Mouse (Mus musculus): ENCODE measurements around the gene Nudt9. TPM values are rescaled to one million over a fixed set of nuclear protein-coding genes. Genes with fewer than 3 reads are reported as not detected.

The Nudt9 gene
- polyA plus RNA-seq, 1 experiment, result 60.6 TPM

GRCm38 (mm10) chr5:104072272-104072886 lies 26.3 kb downstream of the Nudt9 start:
- Histone ChIP-seq H3K4me3 (ENCODE audit: insufficient read depth, low read length) (no peak overlapping the region), H3K27ac (ENCODE audit: insufficient read depth, low read depth, low read length) (no peak overlapping the region), H3K4me1 (ENCODE audit: control insufficient read depth, insufficient read depth, low read length) (peaks cover 7% of the 10 kb centered on the region)
- TF ChIP-seq CTCF (IDR thresholded peaks at IDR 0.05; ENCODE audit: low read depth, low read length) (no peak), POLR2A (IDR thresholded peaks at IDR 0.05; ENCODE audit: borderline replicate concordance, low read depth, low read length) (no peak)

DNA sequence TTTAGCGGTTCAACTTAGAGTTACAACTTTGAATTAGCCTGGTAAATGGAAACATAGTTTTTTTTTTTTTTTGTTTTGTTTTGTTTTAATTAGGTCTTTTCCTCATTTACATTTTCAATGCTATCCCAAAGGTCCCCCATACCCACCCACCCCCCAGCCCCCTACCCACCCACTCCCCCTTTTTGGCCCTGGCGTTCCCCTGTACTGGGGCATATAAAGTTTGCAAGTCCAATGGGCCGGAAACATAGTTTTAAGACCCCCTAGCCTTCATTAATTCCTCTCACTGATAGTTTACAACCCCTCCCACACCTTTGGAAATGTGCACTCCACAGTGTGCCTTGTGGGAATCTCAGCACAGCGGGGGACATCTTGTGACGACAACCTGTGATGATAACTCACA lies 27.5 kb downstream of the Nudt9 start:
- H3K4me1 ChIP-seq (ENCODE audit: control insufficient read depth, insufficient read depth, low read length), result peaks cover 7% of the 10 kb centered on the region
- TF ChIP-seq POLR2A (IDR thresholded peaks at IDR 0.05; ENCODE audit: borderline replicate concordance, low read depth, low read length) (no peak), CTCF (IDR thresholded peaks at IDR 0.05; ENCODE audit: low read depth, low read length) (no peak)

DNA sequence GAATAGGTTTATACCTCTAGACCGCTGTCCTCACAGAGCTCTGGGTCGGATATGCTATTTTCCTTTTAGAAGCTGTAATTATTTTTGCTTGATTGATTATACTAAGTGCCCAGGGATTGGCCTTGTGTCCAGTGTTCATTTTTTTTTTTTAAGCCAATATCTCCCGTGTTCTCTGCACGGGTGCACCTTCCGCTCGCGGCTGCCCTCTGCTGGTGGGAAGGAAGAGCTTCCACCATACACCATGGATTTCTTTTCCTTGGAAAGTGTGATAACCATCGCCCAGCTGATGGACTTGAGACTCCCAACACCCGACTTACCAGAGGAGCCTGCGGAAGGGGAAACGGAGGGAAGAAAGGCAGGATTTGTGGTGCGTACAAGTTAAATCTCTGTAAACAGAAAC lies 28.3 kb downstream of the Nudt9 start:
- TF ChIP-seq CTCF (IDR thresholded peaks at IDR 0.05; ENCODE audit: low read depth, low read length), result peak; percentile 88
- TF ChIP-seq POLR2A (IDR thresholded peaks at IDR 0.05; ENCODE audit: borderline replicate concordance, low read depth, low read length), result no peak
- Histone ChIP-seq H3K4me3 (ENCODE audit: insufficient read depth, low read length) (no peak overlapping the region), H3K4me1 (ENCODE audit: control insufficient read depth, insufficient read depth, low read length) (peaks cover 7% of the 10 kb centered on the region), H3K27ac (ENCODE audit: insufficient read depth, low read depth, low read length) (no peak overlapping the region)

More for the DNA sequence above, 27.5 kb downstream of the Nudt9 start:
- H3K27ac ChIP-seq (ENCODE audit: insufficient read depth, low read depth, low read length), result no peak overlapping the region
- no peak overlapping the region for H3K4me3 ChIP-seq (ENCODE audit: insufficient read depth, low read length)

GRCm38 (mm10) chr5:104076361-104076760 lies 30.3 kb downstream of the Nudt9 start:
- no peak for TF ChIP-seq POLR2A (IDR thresholded peaks at IDR 0.05; ENCODE audit: borderline replicate concordance, low read depth, low read length)
- no peak for TF ChIP-seq CTCF (IDR thresholded peaks at IDR 0.05; ENCODE audit: low read depth, low read length)
- no peak overlapping the region for H3K4me3 ChIP-seq (ENCODE audit: insufficient read depth, low read length)
- H3K4me1 ChIP-seq (ENCODE audit: control insufficient read depth, insufficient read depth, low read length), result peaks cover 10% of the 10 kb centered on the region
- H3K27ac ChIP-seq (ENCODE audit: insufficient read depth, low read depth, low read length), result no peak overlapping the region

- Histone ChIP-seq H3K27ac (ENCODE audit: insufficient read depth, low read depth, low read length) (no peak within 1 kb of the TSS), H3K4me1 (ENCODE audit: control insufficient read depth, insufficient read depth, low read length) (peaks cover 8% of the 10 kb centered on the region), H3K4me3 (ENCODE audit: insufficient read depth, low read length) (no peak within 1 kb of the TSS)
- no peak for TF ChIP-seq CTCF (IDR thresholded peaks at IDR 0.05; ENCODE audit: low read depth, low read length)
- no peak for TF ChIP-seq POLR2A (IDR thresholded peaks at IDR 0.05; ENCODE audit: borderline replicate concordance, low read depth, low read length)
These were observed 31.4 kb downstream of the Nudt9 start, which contains the start of gene Gm17660 for GRCm38 (mm10) chr5:104077508-104077907. Gene Gm17660 (minus strand): TSS chr5:104077608.

GRCm38 (mm10) chr5:104080736-104081135 lies 34.6 kb downstream of the Nudt9 start:
- Histone ChIP-seq H3K4me3 (ENCODE audit: insufficient read depth, low read length) (no peak overlapping the region), H3K4me1 (ENCODE audit: control insufficient read depth, insufficient read depth, low read length) (peaks cover 6% of the 10 kb centered on the region), H3K27ac (ENCODE audit: insufficient read depth, low read depth, low read length) (no peak overlapping the region)
- TF ChIP-seq POLR2A (IDR thresholded peaks at IDR 0.05; ENCODE audit: borderline replicate concordance, low read depth, low read length) (no peak), CTCF (IDR thresholded peaks at IDR 0.05; ENCODE audit: low read depth, low read length) (no peak)

- Histone ChIP-seq H3K27ac (ENCODE audit: insufficient read depth, low read depth, low read length) (no peak overlapping the region), H3K4me3 (ENCODE audit: insufficient read depth, low read length) (no peak overlapping the region), H3K4me1 (ENCODE audit: control insufficient read depth, insufficient read depth, low read length) (no peaks in the 10 kb centered on the region)
- TF ChIP-seq POLR2A (IDR thresholded peaks at IDR 0.05; ENCODE audit: borderline replicate concordance, low read depth, low read length) (no peak), CTCF (IDR thresholded peaks at IDR 0.05; ENCODE audit: low read depth, low read length) (no peak)
These were observed 39.3 kb downstream of the Nudt9 start for GRCm38 (mm10) chr5:104085366-104085765.

GRCm38 (mm10) chr5:104089751-104090150 lies 43.6 kb downstream of the Nudt9 start:
- Histone ChIP-seq H3K4me1 (ENCODE audit: control insufficient read depth, insufficient read depth, low read length) (no peaks in the 10 kb centered on the region), H3K4me3 (ENCODE audit: insufficient read depth, low read length) (no peak overlapping the region), H3K27ac (ENCODE audit: insufficient read depth, low read depth, low read length) (no peak overlapping the region)
- TF ChIP-seq POLR2A (IDR thresholded peaks at IDR 0.05; ENCODE audit: borderline replicate concordance, low read depth, low read length), result no peak
- TF ChIP-seq CTCF (IDR thresholded peaks at IDR 0.05; ENCODE audit: low read depth, low read length), result no peak

GRCm38 (mm10) chr5:104095416-104096077 lies 49.4 kb downstream of the Nudt9 start:
- no peaks in the 10 kb centered on the region for H3K4me1 ChIP-seq (ENCODE audit: control insufficient read depth, insufficient read depth, low read length)
- H3K27ac ChIP-seq (ENCODE audit: insufficient read depth, low read depth, low read length), result no peak overlapping the region
- TF ChIP-seq POLR2A (IDR thresholded peaks at IDR 0.05; ENCODE audit: borderline replicate concordance, low read depth, low read length) (no peak), CTCF (IDR thresholded peaks at IDR 0.05; ENCODE audit: low read depth, low read length) (no peak)
- H3K4me3 ChIP-seq (ENCODE audit: insufficient read depth, low read length), result no peak overlapping the region
